Mouse (Mus musculus) liver, embryonic 16.5 days (tissue): ENCODE data around the gene Rab7. TPM values are rescaled to one million over a fixed set of nuclear protein-coding genes. Genes with fewer than 3 reads are reported as not detected.

Source experiments
- ATAC-seq: fragments of 200-750 bp; cut with Nextera tagmentation; 2 replicates; pipeline ENCODE4 v1.8.0; 2017; ENCODE audit warnings: low read depth, mild to moderate bottlenecking, moderate number of reproducible peaks, moderate library complexity
- H3K27ac ChIP-seq: fragments of 300-500 bp; sonication (generic); 2 replicates; pipeline ENCODE4 v1.5.1; 2014; ENCODE audit warnings: mild to moderate bottlenecking, low read length
- H3K27me3 ChIP-seq: fragments of 300-500 bp; sonication (generic); 2 replicates; pipeline ENCODE4 v1.6.1; 2014; ENCODE audit warnings: low read depth, low read length, mixed read lengths; ENCODE audit not compliant: control insufficient read depth, insufficient read depth
- H3K36me3 ChIP-seq: fragments of 300-500 bp; sonication (generic); 2 replicates; pipeline ENCODE4 v1.6.1; 2014; ENCODE audit warnings: mild to moderate bottlenecking; ENCODE audit not compliant: control insufficient read depth, insufficient read depth
- H3K4me1 ChIP-seq: fragments of 300-500 bp; sonication (generic); 2 replicates; pipeline ENCODE4 v1.6.1; 2014; ENCODE audit warnings: low read depth, low read length, mixed read lengths; ENCODE audit not compliant: control insufficient read depth
- H3K4me2 ChIP-seq: fragments of 300-500 bp; sonication (generic); 2 replicates; pipeline ENCODE4 v1.6.1; 2014; ENCODE audit warnings: low read depth, low read length, mixed read lengths
- H3K4me3 ChIP-seq: fragments of 300-500 bp; sonication (generic); 2 replicates; pipeline ENCODE4 v1.5.1; 2014; ENCODE audit warnings: low read depth, mild to moderate bottlenecking, low read length
- H3K9ac ChIP-seq: fragments of 300-500 bp; sonication (generic); 2 replicates; pipeline ENCODE4 v1.6.1; 2014; ENCODE audit warnings: low read depth, low read length
- H3K9me3 ChIP-seq: fragments of 300-500 bp; sonication (generic); replicated peaks from 2 replicates; pipeline ENCODE4 v1.6.1; 2016; ENCODE audit warnings: low read length; ENCODE audit not compliant: control insufficient read depth
- WGBS: fragments of 180-500 bp; shearing (Covaris S2); extraction: QIAGEN DNeasy Blood & Tissue Kit; methylation state at CpG from one replicate; pipeline ENCODE4 v1.1.7; 2014; ENCODE audit not compliant: insufficient replicate concordance; 5-methylcytosine and 5-hydroxymethylcytosine counted together
- polyA plus RNA-seq: library from polyadenylated mRNA; unstranded; fragments of >200 nt; fragmentation: Nextera tagmentation; extraction: Ambion mirVana; gene quantifications from 2 replicates; pipeline ENCODE4 v1.2.1, GENCODE M21; 2015

Rab7 gene
- 112 and 113 TPM in 2 replicates for polyA plus RNA-seq

- Histone ChIP-seq H3K27me3 (no peaks in the 10 kb centered on the region), H3K4me3 (peak within 1 kb of the TSS; percentile 91), H3K9me3 (no peaks in the 10 kb centered on the region), H3K27ac (peak within 1 kb of the TSS; percentile 84), H3K4me1 (peaks cover 29% of the 10 kb centered on the region), H3K4me2 (peak within 1 kb of the TSS; percentile 74), H3K36me3 (no peaks in the 10 kb centered on the region), H3K9ac (peak within 1 kb of the TSS; percentile 90)
- WGBS, result under 1% methylated on average over 74 of the region's 82 CpGs
- peak; percentile 94 for ATAC-seq
Observed at GRCm38 (mm10) chr6:88044577-88045405, at the start of gene Rab7. Rab7 (minus strand) TSS chr6:88045270.

GRCm38 (mm10) chr6:88088971-88089370 lies 43.9 kb upstream of the Rab7 start:
- no peak overlapping the region for H3K4me3 ChIP-seq
- H3K9ac ChIP-seq, result no peak overlapping the region
- ATAC-seq, result no peak
- no peaks in the 10 kb centered on the region for H3K9me3 ChIP-seq
- 55% methylated on average over 1 of the region's 1 CpGs for WGBS
- H3K27me3 ChIP-seq, result no peaks in the 10 kb centered on the region
- peaks cover 19% of the 10 kb centered on the region for H3K4me1 ChIP-seq
- H3K4me2 ChIP-seq, result no peak overlapping the region
- peaks cover 25% of the 10 kb centered on the region for H3K36me3 ChIP-seq
- H3K27ac ChIP-seq, result no peak overlapping the region

- WGBS, result under 1% methylated on average over 71 of the region's 71 CpGs
- Histone ChIP-seq H3K9ac (peak within 1 kb of the TSS; percentile 86), H3K27ac (peak within 1 kb of the TSS; percentile 80), H3K9me3 (no peaks in the 10 kb centered on the region), H3K27me3 (no peaks in the 10 kb centered on the region), H3K4me3 (peak within 1 kb of the TSS; percentile 84), H3K36me3 (peaks cover 2% of the 10 kb centered on the region; the same call in 1 of the 2 replicates), H3K4me1 (peaks cover 23% of the 10 kb centered on the region), H3K4me2 (peak within 1 kb of the TSS; percentile 89)
- peak; percentile 98 for ATAC-seq
Observed at GRCm38 (mm10) chr6:88084278-88085151, 39.4 kb upstream of the Rab7 start, which contains the start of gene Rpn1. Rpn1 (plus strand) TSS chr6:88084482.

GRCm38 (mm10) chr6:88083672-88084071 lies 38.6 kb upstream of the Rab7 start:
- 57% methylated on average over 3 of the region's 3 CpGs for WGBS
- H3K9me3 ChIP-seq, result no peaks in the 10 kb centered on the region
- ATAC-seq, result no peak
- H3K4me2 ChIP-seq, result peak overlapping the region; percentile 89
- no peak overlapping the region; the same call in 1 of the 2 replicates for H3K9ac ChIP-seq
- peak overlapping the region; percentile 84 for H3K4me3 ChIP-seq
- H3K4me1 ChIP-seq, result peaks cover 23% of the 10 kb centered on the region
- peaks cover 2% of the 10 kb centered on the region; the same call in 1 of the 2 replicates for H3K36me3 ChIP-seq
- H3K27ac ChIP-seq, result no peak overlapping the region
- H3K27me3 ChIP-seq, result no peaks in the 10 kb centered on the region

- Histone ChIP-seq H3K27ac (no peak overlapping the region), H3K27me3 (no peaks in the 10 kb centered on the region), H3K4me1 (peaks cover 23% of the 10 kb centered on the region), H3K4me2 (no peak overlapping the region), H3K9ac (no peak overlapping the region), H3K9me3 (no peaks in the 10 kb centered on the region), H3K36me3 (no peaks in the 10 kb centered on the region), H3K4me3 (no peak overlapping the region)
- no peak for ATAC-seq
- WGBS, result 85% methylated on average over 7 of the region's 7 CpGs
Observed at GRCm38 (mm10) chr6:88083095-88083494, 38.0 kb upstream of the Rab7 start.

GRCm38 (mm10) chr6:88075960-88076517 lies 31.0 kb upstream of the Rab7 start:
- Histone ChIP-seq H3K4me3 (no peak overlapping the region), H3K27me3 (no peaks in the 10 kb centered on the region), H3K4me1 (peaks cover 19% of the 10 kb centered on the region), H3K9me3 (no peaks in the 10 kb centered on the region), H3K36me3 (no peaks in the 10 kb centered on the region), H3K27ac (peak overlapping the region; percentile 85; the same call in 1 of the 2 replicates), H3K4me2 (peak overlapping the region; percentile 91), H3K9ac (0 out of 2 replicates have a peak overlapping the region, but pooled peaks have one; percentile 13)
- 26% methylated on average over 1 of the region's 1 CpGs for WGBS
- ATAC-seq, result peak; percentile 57

GRCm38 (mm10) chr6:88074752-88075554 lies 29.9 kb upstream of the Rab7 start:
- H3K27me3 ChIP-seq, result no peaks in the 10 kb centered on the region
- WGBS, result 1% methylated on average over 32 of the region's 32 CpGs
- peaks cover 17% of the 10 kb centered on the region for H3K4me1 ChIP-seq
- peak overlapping the region; percentile 74 for H3K9ac ChIP-seq
- peak; percentile 96 for ATAC-seq
- H3K9me3 ChIP-seq, result no peaks in the 10 kb centered on the region
- peak overlapping the region; percentile 85 for H3K27ac ChIP-seq
- no peaks in the 10 kb centered on the region for H3K36me3 ChIP-seq
- H3K4me2 ChIP-seq, result peak overlapping the region; percentile 91
- peak overlapping the region; percentile 61 for H3K4me3 ChIP-seq

- Histone ChIP-seq H3K9me3 (no peaks in the 10 kb centered on the region), H3K27me3 (no peaks in the 10 kb centered on the region), H3K36me3 (no peaks in the 10 kb centered on the region), H3K9ac (no peak overlapping the region), H3K4me2 (no peak overlapping the region), H3K4me3 (no peak overlapping the region), H3K4me1 (peaks cover 13% of the 10 kb centered on the region), H3K27ac (peak overlapping the region; percentile 40)
- peak; percentile 20; the same call in 1 of the 2 replicates for ATAC-seq
- 45% methylated on average over 5 of the region's 5 CpGs for WGBS
Observed at GRCm38 (mm10) chr6:88071216-88071615, 26.1 kb upstream of the Rab7 start.
